Mouse (Mus musculus): ENCODE results near the gene Fggy.

DNA sequence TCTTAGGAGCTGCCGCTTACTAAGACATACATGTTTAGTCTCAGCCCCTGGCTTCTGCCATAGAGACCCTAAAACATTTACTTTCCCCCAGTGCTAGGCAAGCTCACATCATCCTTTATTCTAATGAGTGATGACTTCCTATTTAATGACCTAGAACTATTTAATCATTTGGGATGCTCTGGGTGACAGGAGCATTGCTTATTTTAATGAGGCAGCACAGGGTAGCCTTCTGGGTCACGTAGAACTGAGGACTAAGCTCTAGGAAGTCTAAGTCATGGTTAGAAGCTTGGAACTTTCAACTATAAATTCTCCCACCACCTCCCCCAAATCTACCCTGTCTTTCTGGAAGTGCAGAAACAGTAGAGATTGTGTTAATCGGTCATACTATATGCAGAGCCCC, 111.2 kb downstream of the Fggy start:
- TF ChIP-seq POLR2A (IDR thresholded peaks at IDR 0.05; ENCODE audit: control insufficient read depth in 1 of 2, insufficient read depth in 1 of 2, low read depth in 1 of 2, low read length in 2 of 2, poor library complexity in 1 of 2) (no peak), CTCF (IDR thresholded peaks at IDR 0.05 in 2 of 3, conservative IDR thresholded peaks at IDR 0.05 in 1 of 3; ENCODE audit: control insufficient read depth in 1 of 3, insufficient read depth in 1 of 3, low read depth in 2 of 3, low read length in 3 of 3, poor library complexity in 1 of 3, severe bottlenecking in 1 of 3) (no peak), CHD1 (IDR thresholded peaks at IDR 0.05; ENCODE audit: low read depth, low read length) (no peak), TAL1 (IDR thresholded peaks at IDR 0.05; ENCODE audit: low read length) (no peak), ZNF384 (IDR thresholded peaks at IDR 0.05; ENCODE audit: low read depth, low read length) (no peak), GATA1 (IDR thresholded peaks at IDR 0.05; ENCODE audit: low read depth, low read length) (no peak), MAFK (IDR thresholded peaks at IDR 0.05; ENCODE audit: borderline replicate concordance, low read depth, low read length) (no peak), KAT2A (conservative IDR thresholded peaks at IDR 0.05; ENCODE audit: low read depth, low read length) (no peak)
